Comparison of ENCODE assay signal across 8 mouse cellular contexts in genomic region chr5:143047586-143047985, GRCm38 (mm10).
DNase-seq lines count a peak whose midpoint lies in the region; ATAC-seq and TF ChIP-seq lines count a peak whose summit lies in the region.

No protein-coding gene starts in this region.

- peaks cover 27% of the 10 kb centered on the region for H3K36me3 ChIP-seq in forebrain, embryonic 13.5 days (ENCODE audit: poor library complexity, severe bottlenecking)
- no peaks in the 10 kb centered on the region for H3K36me3 ChIP-seq in forebrain, embryonic 11.5 days (ENCODE audit: control insufficient read depth, insufficient read depth, low read length)
- peaks cover 2% of the 10 kb centered on the region; the same call in 1 of the 2 replicates for H3K36me3 ChIP-seq in lung, embryonic 16.5 days (ENCODE audit: control insufficient read depth, insufficient read depth, low read length)
- H3K36me3 ChIP-seq in liver, embryonic 14.5 days (replicated peaks; ENCODE audit: control insufficient read depth, insufficient read depth, low read depth) = peaks cover 16% of the 10 kb centered on the region
- H3K36me3 ChIP-seq in stomach, postnatal 0 days (ENCODE audit: control insufficient read depth, insufficient read depth, low read length) = no peaks in the 10 kb centered on the region

- 89% methylated on average over 1 of the region's 1 CpGs for WGBS in forebrain, embryonic 13.5 days
- WGBS in forebrain, embryonic 11.5 days = 92% methylated on average over 1 of the region's 1 CpGs
- 81% methylated on average over 1 of the region's 1 CpGs for WGBS in lung, embryonic 16.5 days
- 64% methylated on average over 1 of the region's 1 CpGs for WGBS in liver, embryonic 14.5 days (ENCODE audit: insufficient replicate concordance)
- 82% methylated on average over 1 of the region's 1 CpGs for WGBS in stomach, postnatal 0 days

- peak overlapping the region; percentile 84 for H3K27ac ChIP-seq in forebrain, embryonic 13.5 days
- no peak overlapping the region for H3K27ac ChIP-seq in forebrain, embryonic 11.5 days (ENCODE audit: low read depth, low read length)
- peak overlapping the region; percentile 78 for H3K27ac ChIP-seq in lung, embryonic 16.5 days (ENCODE audit: low read length)
- peak overlapping the region; percentile 28 for H3K27ac ChIP-seq in liver, embryonic 14.5 days
- H3K27ac ChIP-seq in stomach, postnatal 0 days (replicated peaks) = peak overlapping the region; percentile 88

- H3K27me3 ChIP-seq in forebrain, embryonic 13.5 days = no peaks in the 10 kb centered on the region
- H3K27me3 ChIP-seq in forebrain, embryonic 11.5 days (ENCODE audit: control insufficient read depth, insufficient read depth, low read length) = no peaks in the 10 kb centered on the region
- no peaks in the 10 kb centered on the region for H3K27me3 ChIP-seq in lung, embryonic 16.5 days (ENCODE audit: control insufficient read depth, insufficient read depth, low read depth, low read length)
- H3K27me3 ChIP-seq in liver, embryonic 14.5 days (ENCODE audit: control insufficient read depth, insufficient read depth, low read length) = no peaks in the 10 kb centered on the region
- H3K27me3 ChIP-seq in stomach, postnatal 0 days (ENCODE audit: control insufficient read depth, insufficient read depth, low read length) = no peaks in the 10 kb centered on the region

- no peak for TF ChIP-seq EP300 in liver, embryonic 14.5 days (IDR thresholded peaks at IDR 0.05; ENCODE audit: low read depth)
- TF ChIP-seq EP300 in stomach, postnatal 0 days (optimal IDR thresholded peaks at IDR 0.05) = no peak

- H3K4me1 ChIP-seq in forebrain, embryonic 13.5 days = peaks cover 35% of the 10 kb centered on the region
- no peaks in the 10 kb centered on the region for H3K4me1 ChIP-seq in forebrain, embryonic 11.5 days (replicated peaks; ENCODE audit: control insufficient read depth, insufficient read depth, low read length)
- H3K4me1 ChIP-seq in lung, embryonic 16.5 days (replicated peaks; ENCODE audit: control insufficient read depth, insufficient read depth, low read length) = peaks cover 21% of the 10 kb centered on the region
- H3K4me1 ChIP-seq in liver, embryonic 14.5 days (replicated peaks; ENCODE audit: control insufficient read depth in 2 of 2, insufficient read depth in 2 of 2, low read length in 1 of 2) = peaks cover 35 to 56% of the 10 kb centered on the region in 2 experiments
- H3K4me1 ChIP-seq in stomach, postnatal 0 days (replicated peaks; ENCODE audit: control insufficient read depth, insufficient read depth) = peaks cover 8% of the 10 kb centered on the region

- H3K9me3 ChIP-seq in forebrain, embryonic 13.5 days (replicated peaks) = no peaks in the 10 kb centered on the region
- H3K9me3 ChIP-seq in forebrain, embryonic 11.5 days (ENCODE audit: control insufficient read depth, low read length) = no peaks in the 10 kb centered on the region
- H3K9me3 ChIP-seq in lung, embryonic 16.5 days (ENCODE audit: control insufficient read depth, low read length) = no peaks in the 10 kb centered on the region
- H3K9me3 ChIP-seq in liver, embryonic 14.5 days (ENCODE audit: control insufficient read depth, low read length) = no peaks in the 10 kb centered on the region
- H3K9me3 ChIP-seq in stomach, postnatal 0 days (ENCODE audit: control insufficient read depth, low read length) = no peaks in the 10 kb centered on the region

- TF ChIP-seq CTCF in liver, embryonic 14.5 days (IDR thresholded peaks at IDR 0.05; ENCODE audit: low read depth) = no peak
- no peak for TF ChIP-seq CTCF in stomach, postnatal 0 days (IDR thresholded peaks at IDR 0.05; ENCODE audit: low read depth)

- no peak for DNase-seq in forebrain, embryonic 11.5 days (ENCODE audit: low spot score)
- DNase-seq in lung, postnatal 36 days = no peak
- no peak for DNase-seq in liver, embryonic 14.5 days (ENCODE audit: low read depth in 3 of 3, low spot score in 3 of 3)
- no peak for DNase-seq in stomach, postnatal 0 days (ENCODE audit: low spot score)
- DNase-seq in c-Kit-positive CD71-positive TER-119-positive erythroid progenitor cells, embryonic 14.5 days (ENCODE audit: low spot score) = no peak
- DNase-seq in frontal cortex, postnatal 25 days (ENCODE audit: low spot score in 2 of 2) = no peak

- no peak for ATAC-seq in forebrain, embryonic 13.5 days
- no peak for ATAC-seq in forebrain, embryonic 11.5 days (replicated peaks; ENCODE audit: low FRiP score)
- no peak for ATAC-seq in lung, embryonic 16.5 days (ENCODE audit: low read depth)
- no peak for ATAC-seq in liver, embryonic 14.5 days (ENCODE audit: insufficient read depth)
- no peak for ATAC-seq in stomach, postnatal 0 days (ENCODE audit: low FRiP score, low TSS enrichment)

- H3K4me3 ChIP-seq in forebrain, embryonic 13.5 days = no peak overlapping the region
- H3K4me3 ChIP-seq in forebrain, embryonic 11.5 days (ENCODE audit: low read depth, low read length) = no peak overlapping the region
- no peak overlapping the region for H3K4me3 ChIP-seq in lung, embryonic 16.5 days (ENCODE audit: low read length)
- H3K4me3 ChIP-seq in liver, embryonic 14.5 days (ENCODE audit: insufficient read depth in 1 of 2, low read depth in 2 of 2, low read length in 2 of 2) = no peak overlapping the region
- no peak overlapping the region for H3K4me3 ChIP-seq in stomach, postnatal 0 days (ENCODE audit: low read depth, low read length)

- 0 out of 2 replicates have a peak overlapping the region, but pooled peaks have one; percentile 36 for H3K9ac ChIP-seq in forebrain, embryonic 13.5 days
- no peak overlapping the region for H3K9ac ChIP-seq in forebrain, embryonic 11.5 days (ENCODE audit: low read length)
- H3K9ac ChIP-seq in lung, embryonic 16.5 days (ENCODE audit: low read length) = no peak overlapping the region
- H3K9ac ChIP-seq in liver, embryonic 14.5 days (replicated peaks) = no peak overlapping the region
- no peak overlapping the region for H3K9ac ChIP-seq in stomach, postnatal 0 days (ENCODE audit: low read length)

- H3K4me2 ChIP-seq in forebrain, embryonic 13.5 days = no peak overlapping the region
- no peak overlapping the region for H3K4me2 ChIP-seq in forebrain, embryonic 11.5 days (ENCODE audit: low read depth, low read length, severe bottlenecking)
- no peak overlapping the region for H3K4me2 ChIP-seq in lung, embryonic 16.5 days (ENCODE audit: low read depth, low read length)
- H3K4me2 ChIP-seq in liver, embryonic 14.5 days (ENCODE audit: low read depth) = no peak overlapping the region
- no peak overlapping the region for H3K4me2 ChIP-seq in stomach, postnatal 0 days (replicated peaks; ENCODE audit: low read depth)
